Mouse (Mus musculus): ENCODE data around the gene Cacng7.

Gene Cacng7

GRCm38 (mm10) chr7:3302556-3303275, 30.0 kb upstream of the Cacng7 start:
- peak; percentile 27 to 33 for DNase-seq

DNA sequence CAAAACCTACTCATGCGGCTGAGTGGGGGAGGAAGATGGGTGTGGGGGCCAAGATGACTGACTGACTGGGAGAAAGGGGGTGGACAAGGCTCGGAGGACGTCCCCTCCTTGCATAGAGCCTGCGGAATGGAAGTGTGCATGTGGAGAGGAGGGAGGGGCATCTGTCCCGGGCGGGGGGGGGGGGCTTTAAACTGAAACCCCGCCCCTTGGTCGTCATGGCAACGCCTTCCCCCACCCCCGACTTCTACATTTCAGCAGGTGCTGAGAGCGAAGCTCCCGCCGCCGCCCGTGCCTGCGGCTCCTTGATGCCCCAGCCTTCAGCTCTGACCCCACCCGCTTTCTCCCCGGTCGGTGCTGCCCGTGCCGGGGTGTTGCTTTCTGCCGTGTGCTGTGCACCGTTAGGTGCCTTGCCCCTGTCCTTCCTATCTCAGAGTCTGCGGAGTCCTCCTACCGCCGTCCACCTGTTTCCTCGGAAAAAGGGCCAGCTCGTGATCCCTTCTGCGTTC, 29.4 kb upstream of the Cacng7 start:
- DNase-seq = peak; percentile 76

DNA sequence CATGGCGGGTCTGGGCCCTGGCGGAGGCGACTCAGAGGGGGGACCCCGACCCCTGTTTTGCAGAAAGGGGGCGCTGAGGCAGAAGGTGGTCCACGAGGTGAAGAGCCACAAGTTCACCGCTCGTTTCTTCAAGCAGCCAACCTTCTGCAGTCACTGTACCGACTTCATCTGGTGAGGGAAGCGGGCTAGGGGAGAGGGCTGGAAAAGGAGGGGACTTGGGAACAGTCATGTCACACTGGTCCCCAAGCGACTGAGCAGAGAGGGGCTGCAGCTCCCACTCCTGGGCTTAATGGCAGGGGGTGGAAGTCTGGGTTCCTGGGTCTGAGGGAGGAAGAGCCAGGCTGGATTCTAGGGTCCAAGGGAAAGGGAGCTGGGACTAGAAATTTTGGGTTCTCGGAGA, 29.0 kb upstream of the Cacng7 start:
- DNase-seq = no peak

GRCm38 (mm10) chr7:3304298-3304697, 28.5 kb upstream of the Cacng7 start:
- DNase-seq = peak; percentile 86 to 87

DNA sequence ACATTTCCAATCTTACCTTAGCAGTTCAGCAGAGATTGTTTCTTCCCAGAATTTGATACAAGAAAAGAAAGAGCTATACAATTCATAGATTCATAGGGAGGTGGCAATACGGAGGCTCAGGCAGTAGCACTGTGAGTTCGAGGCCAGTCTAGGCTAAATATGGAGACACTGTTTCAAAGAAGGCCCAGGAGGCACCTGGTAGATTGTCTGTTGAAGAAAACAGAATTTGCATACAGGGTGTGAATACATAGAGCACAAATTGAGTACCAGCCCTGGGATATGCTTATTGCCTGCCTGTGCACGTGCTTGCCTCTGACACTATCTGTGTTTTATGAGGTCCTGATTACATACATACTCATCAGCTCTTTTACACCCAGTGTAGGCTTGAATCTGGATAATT, 26.4 kb upstream of the Cacng7 start:
- DNase-seq = no peak

- no peak for DNase-seq
Measured at GRCm38 (mm10) chr7:3308646-3309045, 24.1 kb upstream of the Cacng7 start.

- DNase-seq = no peak
Measured at GRCm38 (mm10) chr7:3310233-3310632, 22.5 kb upstream of the Cacng7 start.

DNA sequence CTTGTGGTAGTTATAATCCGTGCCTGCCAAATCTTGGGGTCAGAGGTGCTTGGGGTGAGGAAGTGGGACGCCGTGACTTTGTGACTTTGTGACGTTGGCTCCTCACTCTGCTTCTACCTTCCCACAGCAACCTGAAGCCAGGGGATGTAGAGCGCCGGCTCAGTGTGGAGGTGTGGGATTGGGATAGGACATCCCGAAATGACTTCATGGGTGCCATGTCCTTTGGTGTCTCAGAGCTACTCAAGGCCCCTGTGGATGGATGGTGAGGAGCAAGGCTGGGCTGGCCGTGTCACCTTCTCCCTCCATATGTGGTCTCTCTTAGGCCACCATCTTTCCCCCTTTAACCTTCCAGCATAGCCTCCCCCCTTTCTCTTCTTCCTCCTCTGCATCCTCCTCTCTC, 19.2 kb upstream of the Cacng7 start:
- DNase-seq = no peak

DNA sequence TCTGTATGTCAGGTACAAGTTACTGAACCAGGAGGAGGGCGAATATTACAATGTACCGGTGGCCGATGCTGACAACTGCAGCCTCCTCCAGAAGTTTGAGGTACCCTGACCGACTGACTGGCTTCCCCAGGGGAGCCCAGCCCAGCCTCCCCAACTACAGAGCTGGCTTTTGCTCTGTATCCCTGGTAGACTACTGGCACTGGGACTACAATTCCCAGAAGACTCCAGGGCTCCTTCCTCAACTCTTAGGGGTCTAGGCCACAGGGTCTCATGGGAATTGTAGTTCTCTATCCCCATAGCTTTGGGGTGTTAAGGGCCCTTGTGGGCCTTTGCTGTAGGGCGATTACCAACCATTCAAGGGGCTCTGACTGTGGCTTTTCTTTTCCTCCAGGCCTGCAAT, 18.6 kb upstream of the Cacng7 start:
- DNase-seq = no peak

GRCm38 (mm10) chr7:3317704-3318103, 15.1 kb upstream of the Cacng7 start:
- DNase-seq = no peak

GRCm38 (mm10) chr7:3320856-3321255, 11.9 kb upstream of the Cacng7 start:
- DNase-seq = no peak

DNA sequence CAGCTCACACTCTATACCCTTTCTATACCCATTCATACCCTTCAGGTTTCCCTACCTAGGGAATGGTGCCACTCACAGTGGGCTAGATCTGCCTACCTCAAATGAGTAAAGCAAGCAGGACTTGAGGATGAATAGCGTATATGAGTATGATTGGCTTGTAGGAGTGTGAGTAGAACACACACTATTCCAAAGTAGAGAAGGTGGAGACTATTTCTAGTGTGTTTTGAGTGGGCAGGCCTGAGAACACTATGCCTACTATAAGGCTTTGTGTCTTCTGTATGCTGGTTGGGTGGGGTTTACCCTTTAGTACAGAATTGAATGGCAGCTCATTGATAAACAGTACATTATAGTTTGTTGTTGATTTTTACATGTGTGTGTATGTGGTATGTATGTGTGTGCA, 8.9 kb upstream of the Cacng7 start:
- no peak for DNase-seq

- DNase-seq = no peak
Measured at GRCm38 (mm10) chr7:3327961-3328360, 4.8 kb upstream of the Cacng7 start.

- peak; percentile 86 to 87 for DNase-seq
Measured at GRCm38 (mm10) chr7:3329776-3330546, 2.8 kb upstream of the Cacng7 start.

DNA sequence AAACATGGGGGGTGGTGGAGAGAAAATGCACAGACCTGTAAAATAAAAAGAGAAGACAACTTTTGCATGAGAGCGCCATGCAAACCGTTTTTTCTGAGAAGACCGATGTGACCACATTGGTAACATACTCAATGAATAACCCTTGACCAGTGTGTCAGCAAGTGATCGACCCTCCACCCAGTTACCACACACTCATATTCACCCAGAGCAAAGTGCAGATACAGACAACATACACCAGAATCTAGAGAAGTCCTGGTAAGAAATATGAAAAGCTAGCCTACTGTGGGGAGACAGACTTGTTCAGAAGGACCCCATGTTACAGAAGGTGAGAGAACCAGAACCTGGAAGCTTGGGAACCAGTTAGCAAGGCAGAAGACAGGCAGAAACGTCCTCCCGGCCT, 1.6 kb upstream of the Cacng7 start:
- no peak for DNase-seq

DNA sequence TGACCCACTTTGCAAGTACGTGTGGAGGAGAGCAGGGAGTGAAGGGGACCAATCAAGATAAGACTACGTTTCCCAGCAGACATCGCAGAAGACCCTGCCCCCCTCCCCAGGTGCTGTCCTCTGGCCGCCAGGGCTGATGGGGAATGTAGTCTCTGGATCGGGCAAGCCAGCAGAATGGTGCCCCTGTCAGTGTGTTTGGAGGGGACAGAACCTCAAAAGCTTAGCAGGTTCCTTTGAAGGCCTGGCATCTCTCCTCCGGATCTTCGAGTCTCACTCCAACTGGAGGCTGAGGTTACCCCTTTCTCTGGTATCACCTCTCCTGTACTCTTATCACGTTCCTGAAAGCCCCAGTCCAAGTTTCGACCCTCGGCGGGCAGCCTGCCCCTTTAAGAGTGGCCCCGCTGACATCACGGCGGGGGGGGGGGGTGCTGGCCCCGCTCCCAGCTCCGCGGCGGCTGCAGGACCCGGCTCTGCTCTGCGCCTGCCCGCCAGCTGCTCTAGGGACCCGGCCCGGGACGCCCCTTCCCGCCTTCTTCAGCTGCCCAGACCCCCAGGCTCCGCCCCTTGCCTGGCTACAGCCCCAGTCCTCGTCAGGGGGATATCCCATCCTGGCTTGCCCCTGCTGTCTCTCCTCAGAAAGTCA, 1.1 kb upstream of the Cacng7 start:
- peak; percentile 14 to 27 for DNase-seq

DNA sequence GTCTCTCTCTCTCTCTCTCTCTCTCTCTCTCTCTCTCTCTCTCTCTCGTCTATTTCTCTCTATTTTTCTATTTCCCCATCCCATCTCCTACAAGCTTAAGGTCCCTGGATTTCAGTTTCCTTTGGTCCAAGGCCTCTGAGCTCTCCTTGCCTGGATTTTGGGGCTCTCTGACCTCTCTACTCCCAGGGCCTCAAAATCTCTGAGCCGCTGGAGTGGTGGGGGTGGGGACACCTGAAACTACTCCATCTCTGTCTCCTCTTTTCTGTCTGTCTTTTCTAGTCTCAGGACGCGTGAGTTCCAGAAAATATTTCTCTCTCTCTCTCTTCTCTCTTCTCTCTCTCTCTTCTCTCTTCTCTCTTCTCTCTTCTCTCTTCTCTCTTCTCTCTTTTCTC, 535 bp upstream of the Cacng7 start:
- no peak for DNase-seq

DNA sequence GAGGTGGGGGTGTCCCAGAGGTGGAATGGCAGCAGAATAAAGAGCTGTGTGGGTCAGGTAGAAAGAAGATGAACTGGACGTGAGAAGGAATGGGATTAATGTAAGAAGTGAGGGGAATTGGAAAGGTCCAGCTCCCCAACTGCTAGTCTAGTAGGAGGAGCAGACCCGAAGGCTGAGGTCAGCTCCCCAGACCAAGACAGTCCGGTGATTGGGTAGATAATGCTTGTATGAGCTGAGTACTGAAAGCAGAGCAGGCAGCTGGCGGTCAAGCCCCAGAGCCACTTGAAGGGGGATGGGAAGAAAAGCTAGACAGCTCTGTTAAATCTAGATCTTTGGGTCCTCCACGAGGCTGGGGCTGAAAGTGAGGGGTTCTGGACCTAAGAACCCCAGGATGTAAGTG, 787 bp downstream of the Cacng7 start:
- DNase-seq = no peak

GRCm38 (mm10) chr7:3336412-3336811, 3.7 kb downstream of the Cacng7 start:
- DNase-seq = no peak

DNA sequence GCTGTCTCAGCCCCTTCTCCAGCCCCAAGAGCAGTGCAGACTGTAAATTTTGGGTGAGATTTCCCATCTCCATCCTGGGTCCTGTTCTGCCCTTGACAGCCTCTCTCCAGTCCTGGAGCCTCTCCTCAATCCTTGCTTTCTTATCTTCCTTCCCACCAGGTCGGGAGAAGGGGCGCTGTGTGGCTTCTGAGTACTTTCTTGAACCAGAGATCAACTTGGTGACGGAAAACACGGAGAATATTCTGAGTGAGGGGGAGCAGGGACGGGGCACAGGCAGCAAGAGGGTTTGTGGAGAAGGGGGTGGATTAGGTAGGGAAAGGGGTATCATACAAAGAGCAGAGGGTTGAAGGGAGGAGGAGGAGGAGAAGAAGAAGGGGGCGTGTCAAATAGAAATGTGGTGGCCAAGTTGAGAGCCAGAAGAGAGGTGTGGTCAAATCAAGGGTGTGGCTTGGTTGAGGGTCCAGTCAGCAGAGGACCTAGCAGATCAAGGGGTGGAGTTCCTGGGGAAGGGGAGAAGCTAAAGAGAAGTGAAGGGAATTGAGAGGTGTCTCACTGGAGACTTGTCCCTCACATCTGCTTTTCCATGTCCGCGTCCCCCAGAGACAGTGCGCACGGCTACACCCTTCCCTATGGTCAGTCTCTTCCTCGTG, 5.7 kb downstream of the Cacng7 start:
- DNase-seq = no peak

GRCm38 (mm10) chr7:3339010-3339409, 6.3 kb downstream of the Cacng7 start:
- DNase-seq = no peak

DNA sequence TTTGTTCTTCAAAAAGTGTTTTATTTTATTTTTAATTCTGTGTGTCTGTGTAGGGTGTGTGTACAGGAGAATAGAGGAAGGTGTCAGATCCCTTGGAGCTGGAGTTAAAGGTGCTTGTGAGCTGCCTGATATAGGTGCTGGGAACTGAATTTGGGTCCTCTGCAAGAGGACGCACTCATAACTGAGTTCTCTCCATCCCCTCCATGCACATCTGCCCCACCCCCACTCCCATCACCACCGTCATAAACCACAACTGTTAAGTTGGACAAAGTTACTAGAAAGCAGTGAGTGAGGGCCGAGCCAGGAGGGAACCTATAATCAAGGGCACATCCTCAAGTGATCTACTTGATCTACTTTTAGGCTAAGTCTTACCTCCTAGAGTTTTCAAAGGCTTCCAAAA, 11.1 kb downstream of the Cacng7 start:
- no peak for DNase-seq

DNA sequence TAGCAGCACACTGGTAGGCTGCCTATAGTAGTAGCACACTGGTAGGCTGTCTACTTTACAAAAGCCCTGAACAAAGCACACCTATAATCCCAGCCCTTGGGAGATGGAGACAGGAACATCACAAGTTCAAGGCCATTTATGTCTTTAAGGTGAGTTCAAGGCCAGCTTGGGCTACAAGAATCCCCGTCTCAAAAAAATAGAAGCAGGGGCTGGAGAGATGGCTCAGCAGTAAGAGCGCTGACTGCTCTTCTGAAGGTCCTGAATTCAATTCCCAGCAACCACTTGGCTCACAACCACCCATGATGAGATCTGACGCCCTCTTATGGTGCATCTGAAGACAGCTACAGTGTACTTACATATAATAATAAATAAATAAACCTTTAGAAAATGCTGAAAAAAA, 12.5 kb downstream of the Cacng7 start:
- DNase-seq = no peak
